Mouse (Mus musculus): ENCODE data around the gene Brat1.

Gene Brat1

GRCm38 (mm10) chr5:140701661-140702060, 3.1 kb upstream of the Brat1 start:
- no peak for DNase-seq (ENCODE audit: low read depth, low spot score)

- DNase-seq (ENCODE audit: low read depth, low spot score), result peak; percentile 80
These were observed 2.7 kb upstream of the Brat1 start, which contains the start of gene Iqce for GRCm38 (mm10) chr5:140702103-140702513. Gene Iqce (minus strand): TSS chr5:140702378.

GRCm38 (mm10) chr5:140702618-140703175, 2.1 kb upstream of the Brat1 start:
- DNase-seq (ENCODE audit: low read depth, low spot score), result no peak

- DNase-seq (ENCODE audit: low read depth, low spot score), result no peak
These were observed 1.1 kb upstream of the Brat1 start for GRCm38 (mm10) chr5:140703480-140704377.

- DNase-seq (ENCODE audit: low read depth, low spot score), result no peak
These were observed 825 bp downstream of the Brat1 start for GRCm38 (mm10) chr5:140705501-140706171.

GRCm38 (mm10) chr5:140710315-140710714, 5.5 kb downstream of the Brat1 start:
- no peak for DNase-seq (ENCODE audit: low read depth, low spot score)

GRCm38 (mm10) chr5:140711040-140711439, 6.2 kb downstream of the Brat1 start:
- no peak for DNase-seq (ENCODE audit: low read depth, low spot score)

GRCm38 (mm10) chr5:140720773-140721172, 16.0 kb downstream of the Brat1 start:
- DNase-seq (ENCODE audit: low read depth, low spot score), result no peak

GRCm38 (mm10) chr5:140722121-140722520, 17.3 kb downstream of the Brat1 start:
- DNase-seq (ENCODE audit: low read depth, low spot score), result no peak

GRCm38 (mm10) chr5:140723822-140724221, 19.0 kb downstream of the Brat1 start, which contains the start of gene Amz1:
Gene Amz1 (plus strand): TSS chr5:140724127.
- DNase-seq (ENCODE audit: low read depth, low spot score), result peak; percentile 60

- no peak for DNase-seq (ENCODE audit: low read depth, low spot score)
These were observed 21.4 kb downstream of the Brat1 start for GRCm38 (mm10) chr5:140726062-140726839.

- DNase-seq (ENCODE audit: low read depth, low spot score), result no peak
These were observed 22.3 kb downstream of the Brat1 start for GRCm38 (mm10) chr5:140726946-140727740.

GRCm38 (mm10) chr5:140731040-140731797, 26.4 kb downstream of the Brat1 start:
- DNase-seq (ENCODE audit: low read depth, low spot score), result no peak

- DNase-seq (ENCODE audit: low read depth, low spot score), result no peak
These were observed 27.4 kb downstream of the Brat1 start for GRCm38 (mm10) chr5:140732195-140732594.

- DNase-seq (ENCODE audit: low read depth, low spot score), result no peak
These were observed 28.5 kb downstream of the Brat1 start for GRCm38 (mm10) chr5:140733336-140733735.

- DNase-seq (ENCODE audit: low read depth, low spot score), result no peak
These were observed 30.5 kb downstream of the Brat1 start for GRCm38 (mm10) chr5:140735297-140735696.

GRCm38 (mm10) chr5:140736166-140736565, 31.4 kb downstream of the Brat1 start:
- DNase-seq (ENCODE audit: low read depth, low spot score), result no peak

- DNase-seq (ENCODE audit: low read depth, low spot score), result peak; percentile 53
These were observed 35.0 kb downstream of the Brat1 start for GRCm38 (mm10) chr5:140739813-140740212.

- DNase-seq (ENCODE audit: low read depth, low spot score), result no peak
These were observed 36.2 kb downstream of the Brat1 start for GRCm38 (mm10) chr5:140741040-140741439.

- DNase-seq (ENCODE audit: low read depth, low spot score), result no peak
These were observed 37.1 kb downstream of the Brat1 start for GRCm38 (mm10) chr5:140741877-140742276.
